8 mouse cellular contexts compared by ENCODE assay signal in genomic region chr19:24029616-24030510, GRCm38 (mm10). TPM values are rescaled to one million over a fixed set of nuclear protein-coding genes. Genes with fewer than 3 reads are reported as not detected.
DNase-seq lines count a peak whose midpoint lies in the region; ATAC-seq lines count a peak whose summit lies in the region.

No protein-coding gene starts in this region.

- peaks cover 4% of the 10 kb centered on the region; the same call in 1 of the 2 replicates for H3K4me1 ChIP-seq in embryonic facial prominence, embryonic 14.5 days (ENCODE audit: control insufficient read depth, insufficient read depth, low read length)
- peaks cover 11% of the 10 kb centered on the region for H3K4me1 ChIP-seq in midbrain, embryonic 16.5 days (ENCODE audit: control insufficient read depth, insufficient read depth, low read length)

- DNase-seq in right cerebral cortex, postnatal 25 days: peak; percentile 18
- DNase-seq in right cerebral cortex, postnatal 4 days: no peak
- no peak for DNase-seq in embryonic facial prominence, embryonic 14.5 days (ENCODE audit: low spot score)
- DNase-seq in heart, postnatal 14 days: peak; percentile 56 to 65
- peak; percentile 55 to 69 for DNase-seq in kidney, postnatal 4 days
- DNase-seq in right cerebral cortex, postnatal 14 days: no peak

- peak overlapping the region; percentile 62 for H3K9ac ChIP-seq in embryonic facial prominence, embryonic 14.5 days (ENCODE audit: low read depth, low read length)
- H3K9ac ChIP-seq in midbrain, embryonic 16.5 days (ENCODE audit: low read depth, low read length): peak overlapping the region; percentile 79

- no peaks in the 10 kb centered on the region for H3K9me3 ChIP-seq in embryonic facial prominence, embryonic 14.5 days (ENCODE audit: control insufficient read depth, low read length)
- no peaks in the 10 kb centered on the region for H3K9me3 ChIP-seq in midbrain, embryonic 16.5 days (replicated peaks; ENCODE audit: control insufficient read depth, low read length, poor library complexity, severe bottlenecking)

- WGBS in embryonic facial prominence, embryonic 14.5 days: 10% methylated on average over 20 of the region's 20 CpGs
- 10% methylated on average over 20 of the region's 20 CpGs for WGBS in midbrain, embryonic 16.5 days

- peak overlapping the region; percentile 90 for H3K4me2 ChIP-seq in embryonic facial prominence, embryonic 14.5 days (ENCODE audit: low read depth, low read length)
- H3K4me2 ChIP-seq in midbrain, embryonic 16.5 days (ENCODE audit: low read length): peak overlapping the region; percentile 90

- intact Hi-C loops in heart, postnatal 14 days (cut with DNase I): loop anchor here (5.0 kb wide), 3 partner anchors 58 to 72 kb away; no protein-coding TSS in a partner anchor

- no peak for ATAC-seq in embryonic facial prominence, embryonic 14.5 days (ENCODE audit: low read depth)
- ATAC-seq in midbrain, embryonic 16.5 days: no peak; the same call in 1 of the 2 replicates
- ATAC-seq in inflammation-experienced regulatory T-cells, adult 6 months: no peak

- peaks cover 53% of the 10 kb centered on the region for H3K27me3 ChIP-seq in embryonic facial prominence, embryonic 14.5 days (replicated peaks; ENCODE audit: control insufficient read depth, insufficient read depth, low read length)
- peaks cover 3% of the 10 kb centered on the region; the same call in 1 of the 2 replicates for H3K27me3 ChIP-seq in midbrain, embryonic 16.5 days (ENCODE audit: control insufficient read depth, insufficient read depth, low read depth, low read length)

- H3K27ac ChIP-seq in embryonic facial prominence, embryonic 14.5 days (replicated peaks; ENCODE audit: low read depth, low read length): no peak overlapping the region
- peak overlapping the region; percentile 80 for H3K27ac ChIP-seq in midbrain, embryonic 16.5 days (ENCODE audit: low read length)

- peak overlapping the region; percentile 47 for H3K4me3 ChIP-seq in embryonic facial prominence, embryonic 14.5 days (ENCODE audit: low read depth, low read length)
- H3K4me3 ChIP-seq in midbrain, embryonic 16.5 days (ENCODE audit: low read depth, low read length): peak overlapping the region; percentile 83

- no peaks in the 10 kb centered on the region for H3K36me3 ChIP-seq in embryonic facial prominence, embryonic 14.5 days (ENCODE audit: control insufficient read depth, insufficient read depth, low read length)
- H3K36me3 ChIP-seq in midbrain, embryonic 16.5 days (ENCODE audit: control insufficient read depth, insufficient read depth, low read length): no peaks in the 10 kb centered on the region

RNA-seq across cellular contexts. Expression of gene Fam189a2, which starts 1.0 kb away (rescaled TPM):
- polyA plus RNA-seq in embryonic facial prominence, embryonic 14.5 days (2014; fragmentation: Nextera tagmentation; extraction: Ambion mirVana): 1.6 and 1.9 TPM in 2 replicates
- 10 to 100 TPM; 51.6 to 55.6 TPM for total RNA-seq in heart, postnatal 14 days (2021)
- 1.5 and 2.3 TPM in 2 replicates for polyA plus RNA-seq in midbrain, embryonic 16.5 days (2015; fragmentation: Nextera tagmentation; extraction: Ambion mirVana)
- not detected for polyA plus RNA-seq in inflammation-experienced regulatory T-cells, adult 6 months (2017; shearing (Covaris generic))

Comparison
In these comparisons a context has a peak if more than half of its experiments do, and no peak if none do; other contexts are left out.
1. DNase-seq: peak in right cerebral cortex, postnatal 25 days (single experiment), heart, postnatal 14 days (2 of 2) and kidney, postnatal 4 days (2 of 2); none in right cerebral cortex, postnatal 4 days (single experiment), embryonic facial prominence, embryonic 14.5 days (single experiment) and right cerebral cortex, postnatal 14 days (single experiment).